Mouse (Mus musculus) forebrain, postnatal 0 days (tissue): ENCODE data around the gene 2510002D24Rik. TPM values are rescaled to one million over a fixed set of nuclear protein-coding genes. Genes with fewer than 3 reads are reported as not detected.

Experiments
- ATAC-seq: fragments of 200-750 bp; cut with Nextera tagmentation; 2 replicates; pipeline ENCODE4 v1.8.0; 2017; ENCODE audit warnings: mild to moderate bottlenecking, moderate library complexity
- DNase-seq: peaks from one replicate; pipeline ENCODE4 v3.0.0-alpha.2; 2015
- H3K27ac ChIP-seq: fragments of 300-500 bp; sonication (generic); 2 replicates; pipeline ENCODE4 v1.5.1; 2014; ENCODE audit warnings: low read depth, mild to moderate bottlenecking, antibody characterized with exemption, low read length, moderate library complexity, mixed read lengths
- H3K27me3 ChIP-seq: fragments of 300-500 bp; sonication (generic); 2 replicates; pipeline ENCODE4 v1.6.1; 2014; ENCODE audit warnings: mild to moderate bottlenecking, low read length, mixed read lengths; ENCODE audit not compliant: insufficient read depth
- H3K36me3 ChIP-seq: fragments of 300-500 bp; sonication (generic); 2 replicates; pipeline ENCODE4 v1.6.1; 2014; ENCODE audit warnings: mild to moderate bottlenecking, moderate library complexity; ENCODE audit not compliant: insufficient read depth
- H3K4me1 ChIP-seq: fragments of 300-500 bp; sonication (generic); 2 replicates; pipeline ENCODE4 v1.6.1; 2014; ENCODE audit warnings: antibody characterized with exemption; ENCODE audit not compliant: insufficient read depth
- H3K4me2 ChIP-seq: fragments of 300-500 bp; sonication (generic); 2 replicates; pipeline ENCODE4 v1.6.1; 2014; ENCODE audit warnings: low read depth, mild to moderate bottlenecking, moderate library complexity
- H3K4me3 ChIP-seq: fragments of 300-500 bp; sonication (generic); 2 replicates; pipeline ENCODE4 v1.5.1; 2014; ENCODE audit warnings: low read depth, low read length, mixed read lengths
- H3K9ac ChIP-seq: fragments of 300-500 bp; sonication (generic); 2 replicates; pipeline ENCODE4 v1.6.1; 2014; ENCODE audit warnings: mild to moderate bottlenecking
- H3K9me3 ChIP-seq: fragments of 300-500 bp; sonication (generic); 2 replicates; pipeline ENCODE4 v1.6.1; 2016; ENCODE audit warnings: low read length
- CTCF ChIP-seq: sonication (generic); IDR thresholded peaks from 2 replicates; pipeline ENCODE4 v1.5.1; 2016; ENCODE audit warnings: antibody characterized with exemption, control low read depth, low read depth
- WGBS: fragments of 180-500 bp; shearing (Covaris S2); extraction: QIAGEN DNeasy Blood & Tissue Kit; methylation state at CpG from one replicate; pipeline ENCODE4 v1.1.7; 2014; 5-methylcytosine and 5-hydroxymethylcytosine counted together
- polyA plus RNA-seq: library from polyadenylated mRNA; unstranded; fragments of >200 nt; fragmentation: Nextera tagmentation; extraction: Ambion mirVana; gene quantifications from 2 replicates; pipeline ENCODE4 v1.2.1, GENCODE M21; 2015
- total RNA-seq: library from RNA; depleted of rRNA; stranded (reverse); fragments of >200 nt; gene quantifications from 2 replicates; pipeline ENCODE4 v1.2.3, GENCODE M21; 2014

Gene 2510002D24Rik
- total and polyA plus RNA-seq, 2 experiments from 2014 or later = 21.2 to 44.1 TPM

DNA sequence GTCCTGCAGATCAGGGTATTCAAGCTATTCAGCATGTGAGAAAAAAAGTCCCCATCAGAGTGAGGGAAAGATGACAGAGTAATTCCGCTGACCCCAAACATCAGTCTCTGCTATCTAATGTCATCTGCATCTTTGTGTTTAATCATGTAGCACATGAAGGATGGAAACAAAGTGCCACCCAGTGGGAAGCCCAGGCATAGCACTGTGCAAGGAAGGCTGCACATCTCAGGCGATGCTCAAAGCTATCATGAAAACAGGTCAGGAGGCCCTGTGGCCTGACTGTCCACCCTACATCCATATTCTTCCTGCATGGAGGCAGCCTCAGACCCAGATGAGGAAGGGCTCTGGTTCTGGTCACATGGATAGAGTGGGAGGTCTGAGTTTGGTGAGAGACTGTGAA lies 37.5 kb upstream of the 2510002D24Rik start:
- WGBS = 63% methylated on average over 2 of the region's 2 CpGs
- ATAC-seq = peak; percentile 88
- peaks cover 9% of the 10 kb centered on the region; the same call in 1 of the 2 replicates for H3K36me3 ChIP-seq

DNA sequence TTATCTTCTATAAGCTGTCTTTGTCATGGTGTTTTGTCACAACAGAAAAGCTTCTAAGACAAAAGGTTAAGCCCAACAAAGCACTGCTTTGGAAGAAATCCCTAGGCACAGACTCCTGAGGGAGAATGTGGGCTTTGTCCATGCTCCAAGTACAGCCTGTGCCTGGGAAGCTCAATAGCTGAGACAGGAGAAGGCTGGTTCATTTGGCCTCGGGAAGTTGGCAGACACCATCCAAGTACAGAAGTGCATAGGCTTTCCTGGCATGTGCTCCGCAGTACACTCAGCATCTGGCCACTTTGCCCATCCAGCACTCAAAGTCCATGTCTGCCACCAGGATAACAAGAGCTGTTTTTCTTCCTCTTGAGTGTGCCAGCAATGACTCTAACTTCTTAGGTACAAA lies 30.6 kb upstream of the 2510002D24Rik start:
- 92% methylated on average over 2 of the region's 2 CpGs for WGBS
- Histone ChIP-seq H3K4me1 (no peaks in the 10 kb centered on the region), H3K4me2 (no peak overlapping the region), H3K9me3 (no peaks in the 10 kb centered on the region), H3K36me3 (peaks cover 8% of the 10 kb centered on the region; the same call in 1 of the 2 replicates), H3K27ac (no peak overlapping the region), H3K9ac (no peak overlapping the region), H3K4me3 (no peak overlapping the region), H3K27me3 (no peaks in the 10 kb centered on the region)
- no peak for ATAC-seq
- no peak for TF ChIP-seq CTCF
- DNase-seq = no peak

More for the DNA sequence above, 37.5 kb upstream of the 2510002D24Rik start:
- H3K4me3 ChIP-seq = no peak overlapping the region
- no peak overlapping the region for H3K27ac ChIP-seq
- TF ChIP-seq CTCF = peak; percentile 91
- H3K4me1 ChIP-seq = no peaks in the 10 kb centered on the region
- no peaks in the 10 kb centered on the region for H3K9me3 ChIP-seq
- no peaks in the 10 kb centered on the region for H3K27me3 ChIP-seq
- peak; percentile 75 for DNase-seq
- no peak overlapping the region for H3K9ac ChIP-seq
- H3K4me2 ChIP-seq = no peak overlapping the region

DNA sequence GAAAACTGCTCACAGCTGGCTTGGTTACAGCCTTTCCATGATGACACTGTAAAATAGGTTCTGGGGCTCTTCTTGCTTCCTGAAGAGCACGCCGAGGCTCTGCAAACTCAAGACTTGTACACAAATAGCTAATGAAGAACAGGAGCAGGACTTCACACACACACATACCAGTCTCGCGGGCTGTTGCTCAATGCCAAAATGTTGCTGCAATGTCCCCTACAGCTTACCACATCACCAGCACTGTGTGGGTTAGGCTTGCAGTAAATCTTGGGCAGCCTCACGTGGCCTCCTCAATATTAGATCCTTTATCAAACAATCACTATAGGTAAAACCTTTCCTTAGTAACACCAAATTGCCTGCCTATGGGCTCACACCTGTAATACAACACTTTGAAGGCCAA lies 27.4 kb upstream of the 2510002D24Rik start:
- no peak for DNase-seq
- Histone ChIP-seq H3K4me2 (no peak overlapping the region), H3K9ac (no peak overlapping the region), H3K27me3 (no peaks in the 10 kb centered on the region), H3K4me1 (0 out of 2 replicates have a peak, but pooled peaks cover 8% of the 10 kb centered on the region), H3K36me3 (peaks cover 3% of the 10 kb centered on the region; the same call in 1 of the 2 replicates), H3K27ac (no peak overlapping the region), H3K4me3 (no peak overlapping the region), H3K9me3 (no peaks in the 10 kb centered on the region)
- ATAC-seq = no peak
- 96% methylated on average over 5 of the region's 5 CpGs for WGBS
- TF ChIP-seq CTCF = no peak

DNA sequence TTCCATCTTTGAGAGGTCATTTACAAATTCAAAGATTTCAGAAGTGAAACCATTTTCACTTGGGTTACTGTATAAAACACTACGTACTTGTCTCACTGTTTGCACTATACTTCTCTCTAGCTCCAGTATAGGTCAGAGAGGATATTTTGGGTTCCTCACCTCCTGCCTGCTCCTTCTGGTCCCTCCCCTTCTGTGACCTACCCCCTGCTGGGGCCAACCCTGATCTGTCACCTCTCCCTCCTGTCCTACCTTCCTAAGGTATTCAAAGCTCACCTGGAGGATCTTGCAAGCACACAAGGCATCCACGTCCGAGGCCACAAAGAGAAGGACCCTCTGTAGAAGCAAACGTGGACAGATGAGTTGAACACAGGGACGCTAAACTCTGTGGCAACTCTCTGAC lies 25.3 kb upstream of the 2510002D24Rik start:
- Histone ChIP-seq H3K27me3 (no peaks in the 10 kb centered on the region), H3K4me3 (peak overlapping the region; percentile 90), H3K27ac (no peak overlapping the region), H3K9ac (peak overlapping the region; percentile 84), H3K4me1 (0 out of 2 replicates have a peak, but pooled peaks cover 8% of the 10 kb centered on the region), H3K36me3 (peaks cover 11% of the 10 kb centered on the region), H3K9me3 (no peaks in the 10 kb centered on the region), H3K4me2 (peak overlapping the region; percentile 90)
- no peak for TF ChIP-seq CTCF
- ATAC-seq (no peak), DNase-seq (no peak)
- WGBS = 10% methylated on average over 5 of the region's 5 CpGs

- Histone ChIP-seq H3K4me3 (peak within 1 kb of the TSS; percentile 90), H3K4me1 (0 out of 2 replicates have a peak, but pooled peaks cover 8% of the 10 kb centered on the region), H3K27ac (peak within 1 kb of the TSS; percentile 60), H3K9me3 (no peaks in the 10 kb centered on the region), H3K9ac (peak within 1 kb of the TSS; percentile 84), H3K4me2 (peak within 1 kb of the TSS; percentile 90), H3K36me3 (peaks cover 18% of the 10 kb centered on the region), H3K27me3 (no peaks in the 10 kb centered on the region)
- WGBS = under 1% methylated on average over 42 of the region's 42 CpGs
- TF ChIP-seq CTCF = no peak
- DNase-seq (peak; percentile 95), ATAC-seq (peak; percentile 97)
These were observed 24.7 kb upstream of the 2510002D24Rik start, which contains the start of the genes Ufd1 and Cdc45 for GRCm38 (mm10) chr16:18811468-18812384. Ufd1 (plus strand) TSS chr16:18811779. Cdc45 (minus strand) TSS chr16:18811987.

DNA sequence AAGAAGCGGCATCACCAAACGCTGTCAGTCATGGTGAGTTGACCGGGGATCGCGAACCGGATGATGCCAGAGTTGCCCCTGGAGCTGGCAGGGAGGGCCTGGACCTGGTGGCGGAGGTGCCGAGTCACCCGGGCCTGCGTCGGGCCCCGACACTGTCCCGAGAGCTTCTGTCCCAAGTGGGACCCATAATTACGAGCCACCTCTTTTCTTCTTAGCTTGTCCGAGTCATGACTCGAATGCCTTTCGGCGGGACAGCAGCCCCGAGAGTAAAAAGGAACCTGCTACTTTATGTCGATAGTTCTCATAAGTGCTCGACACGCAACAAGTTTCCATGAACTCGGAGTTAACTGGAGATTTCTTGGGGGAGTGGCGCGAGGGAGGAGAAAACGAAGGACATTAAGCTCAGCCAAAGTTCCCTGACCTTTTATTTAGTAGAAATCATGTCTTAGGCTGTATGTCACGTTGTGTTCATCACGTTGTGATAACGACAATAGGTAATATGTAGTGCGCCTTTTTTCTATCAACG lies 23.9 kb upstream of the 2510002D24Rik start:
- peak overlapping the region; percentile 90 for H3K4me2 ChIP-seq
- WGBS = 3% methylated on average over 31 of the region's 31 CpGs
- H3K9me3 ChIP-seq = no peaks in the 10 kb centered on the region
- ATAC-seq (peak; percentile 10), DNase-seq (no peak)
- peak overlapping the region; percentile 84 for H3K9ac ChIP-seq
- peaks cover 25% of the 10 kb centered on the region for H3K36me3 ChIP-seq
- H3K27ac ChIP-seq = peak overlapping the region; percentile 60
- H3K27me3 ChIP-seq = no peaks in the 10 kb centered on the region
- peak; percentile 4; the same call in 1 of the 2 replicates for TF ChIP-seq CTCF
- 0 out of 2 replicates have a peak, but pooled peaks cover 8% of the 10 kb centered on the region for H3K4me1 ChIP-seq
- H3K4me3 ChIP-seq = peak overlapping the region; percentile 90
